Mouse (Mus musculus) lung, postnatal 0 days (tissue): ENCODE data around the gene Jazf1. TPM values are rescaled to one million over a fixed set of nuclear protein-coding genes. Genes with fewer than 3 reads are reported as not detected.
A peak's percentile ranks its signal among the peaks of the same experiment; 100 is the strongest.

Source experiments
- ATAC-seq: fragments of 200-750 bp; cut with Nextera tagmentation; 2 replicates; pipeline ENCODE4 v1.8.0; 2017; ENCODE audit warnings: moderate library complexity
- DNase-seq: peaks from one replicate; pipeline ENCODE4 v3.0.0-alpha.2; 2016; ENCODE audit warnings: low spot score
- H3K27ac ChIP-seq: fragments of 300-500 bp; sonication (generic); 2 replicates; pipeline ENCODE4 v1.5.1; 2014; ENCODE audit warnings: antibody characterized with exemption, mild to moderate bottlenecking, low read length, mixed read lengths
- H3K27me3 ChIP-seq: fragments of 300-500 bp; sonication (generic); replicated peaks from 2 replicates; pipeline ENCODE4 v1.6.1; 2014; ENCODE audit warnings: low read length, mixed read lengths; ENCODE audit not compliant: insufficient read depth
- H3K36me3 ChIP-seq: fragments of 300-500 bp; sonication (generic); 2 replicates; pipeline ENCODE4 v1.6.1; 2014; ENCODE audit warnings: low read length, mixed read lengths; ENCODE audit not compliant: insufficient read depth
- H3K4me1 ChIP-seq: fragments of 300-500 bp; sonication (generic); 2 replicates; pipeline ENCODE4 v1.6.1; 2014; ENCODE audit warnings: antibody characterized with exemption, low read depth, low read length, mixed read lengths; ENCODE audit not compliant: insufficient read depth
- H3K4me2 ChIP-seq: fragments of 300-500 bp; sonication (generic); replicated peaks from 2 replicates; pipeline ENCODE4 v1.6.1; 2014; ENCODE audit warnings: low read depth, mild to moderate bottlenecking, low read length, moderate library complexity, mixed read lengths
- H3K4me3 ChIP-seq: fragments of 300-500 bp; sonication (generic); 2 replicates; pipeline ENCODE4 v1.5.1; 2014; ENCODE audit warnings: low read depth, low read length
- H3K9ac ChIP-seq: fragments of 300-500 bp; sonication (generic); replicated peaks from 2 replicates; pipeline ENCODE4 v1.6.1; 2014; ENCODE audit warnings: low read depth, mild to moderate bottlenecking
- H3K9me3 ChIP-seq: fragments of 300-500 bp; sonication (generic); 2 replicates; pipeline ENCODE4 v1.6.1; 2016; ENCODE audit warnings: low read length, mixed read lengths
- CTCF ChIP-seq: IDR thresholded peaks from 2 replicates; pipeline ENCODE4 v1.5.1; 2016; ENCODE audit warnings: antibody characterized with exemption, mild to moderate bottlenecking
- EP300 ChIP-seq: IDR thresholded peaks from 2 replicates; pipeline ENCODE4 v1.6.1; 2016; ENCODE audit warnings: antibody characterized with exemption, mild to moderate bottlenecking, control low read depth
- WGBS: fragments of 180-500 bp; shearing (Covaris S2); extraction: QIAGEN DNeasy Blood & Tissue Kit; methylation state at CpG from one replicate; pipeline ENCODE4 v1.1.7; 2014; 5-methylcytosine and 5-hydroxymethylcytosine counted together
- polyA plus RNA-seq: library from polyadenylated mRNA; unstranded; fragments of >200 nt; fragmentation: Nextera tagmentation; extraction: Ambion mirVana; gene quantifications from 2 replicates; pipeline ENCODE4 v1.2.1, GENCODE M21; 2015

Gene Jazf1
- polyA plus RNA-seq, 1 experiment from 2014 or later = 3.9 TPM

GRCm38 (mm10) chr6:52837792-52838191 lies 230.6 kb downstream of the Jazf1 start:
- Histone ChIP-seq H3K27ac (no peak overlapping the region), H3K9me3 (no peaks in the 10 kb centered on the region), H3K4me2 (no peak overlapping the region), H3K36me3 (no peaks in the 10 kb centered on the region), H3K4me3 (no peak overlapping the region), H3K27me3 (no peaks in the 10 kb centered on the region; the same call in 1 of the 2 replicates), H3K9ac (no peak overlapping the region), H3K4me1 (no peaks in the 10 kb centered on the region)
- ATAC-seq = peak; percentile 61
- peak; percentile 75 for TF ChIP-seq EP300
- TF ChIP-seq CTCF = no peak
- 47% methylated on average over 4 of the region's 4 CpGs for WGBS
- DNase-seq = peak; percentile 58

- no peak overlapping the region for H3K4me2 ChIP-seq
- no peaks in the 10 kb centered on the region for H3K9me3 ChIP-seq
- ATAC-seq (no peak), DNase-seq (no peak)
- TF ChIP-seq EP300 = no peak
- H3K4me3 ChIP-seq = no peak overlapping the region
- H3K36me3 ChIP-seq = no peaks in the 10 kb centered on the region
- no peaks in the 10 kb centered on the region for H3K4me1 ChIP-seq
- no peak overlapping the region for H3K9ac ChIP-seq
- no peak overlapping the region for H3K27ac ChIP-seq
- 70% methylated on average over 15 of the region's 15 CpGs for WGBS
- H3K27me3 ChIP-seq = no peaks in the 10 kb centered on the region; the same call in 1 of the 2 replicates
These were observed 232.1 kb downstream of the Jazf1 start for GRCm38 (mm10) chr6:52836201-52836950.

GRCm38 (mm10) chr6:52827752-52828277 lies 240.6 kb downstream of the Jazf1 start:
- DNase-seq (no peak), ATAC-seq (no peak)
- Histone ChIP-seq H3K4me3 (no peak overlapping the region), H3K9ac (no peak overlapping the region), H3K27me3 (no peaks in the 10 kb centered on the region), H3K9me3 (no peaks in the 10 kb centered on the region), H3K4me1 (no peaks in the 10 kb centered on the region), H3K4me2 (no peak overlapping the region), H3K27ac (no peak overlapping the region), H3K36me3 (no peaks in the 10 kb centered on the region)
- TF ChIP-seq EP300 (no peak), CTCF (no peak)
- WGBS = 81% methylated on average over 2 of the region's 2 CpGs

GRCm38 (mm10) chr6:52825535-52825934 lies 242.9 kb downstream of the Jazf1 start:
- no peaks in the 10 kb centered on the region for H3K36me3 ChIP-seq
- H3K27ac ChIP-seq = no peak overlapping the region
- H3K27me3 ChIP-seq = no peaks in the 10 kb centered on the region
- H3K4me1 ChIP-seq = no peaks in the 10 kb centered on the region
- H3K4me3 ChIP-seq = no peak overlapping the region
- H3K9ac ChIP-seq = no peak overlapping the region
- no peak for TF ChIP-seq CTCF
- TF ChIP-seq EP300 = peak; percentile 83
- H3K4me2 ChIP-seq = no peak overlapping the region
- no peaks in the 10 kb centered on the region for H3K9me3 ChIP-seq
- DNase-seq (peak; percentile 72), ATAC-seq (peak; percentile 87)
- 59% methylated on average over 5 of the region's 5 CpGs for WGBS

GRCm38 (mm10) chr6:52824977-52825482 lies 243.4 kb downstream of the Jazf1 start:
- no peaks in the 10 kb centered on the region for H3K9me3 ChIP-seq
- no peak for TF ChIP-seq CTCF
- TF ChIP-seq EP300 = no peak
- no peak overlapping the region for H3K9ac ChIP-seq
- H3K4me3 ChIP-seq = no peak overlapping the region
- no peak for DNase-seq
- no peaks in the 10 kb centered on the region for H3K4me1 ChIP-seq
- H3K27ac ChIP-seq = no peak overlapping the region
- no peaks in the 10 kb centered on the region for H3K27me3 ChIP-seq
- no peak for ATAC-seq
- 86% methylated on average over 3 of the region's 3 CpGs for WGBS
- H3K4me2 ChIP-seq = no peak overlapping the region
- no peaks in the 10 kb centered on the region for H3K36me3 ChIP-seq

- no peaks in the 10 kb centered on the region for H3K27me3 ChIP-seq
- no peak overlapping the region for H3K4me2 ChIP-seq
- ATAC-seq (no peak), DNase-seq (no peak)
- H3K27ac ChIP-seq = no peak overlapping the region
- no peaks in the 10 kb centered on the region for H3K4me1 ChIP-seq
- H3K9me3 ChIP-seq = no peaks in the 10 kb centered on the region
- WGBS = 81% methylated on average over 7 of the region's 7 CpGs
- no peak for TF ChIP-seq CTCF
- TF ChIP-seq EP300 = no peak
- H3K36me3 ChIP-seq = no peaks in the 10 kb centered on the region
- H3K4me3 ChIP-seq = no peak overlapping the region
- no peak overlapping the region for H3K9ac ChIP-seq
These were observed 245.4 kb downstream of the Jazf1 start for GRCm38 (mm10) chr6:52823064-52823463.
